Mouse (Mus musculus) intestine, embryonic 16.5 days (tissue): ENCODE measurements around the gene Csmd2. TPM values are rescaled to one million over a fixed set of nuclear protein-coding genes. Genes with fewer than 3 reads are reported as not detected.

Experiments used
- ATAC-seq: fragments of 200-750 bp; cut with Nextera tagmentation; 2 replicates; pipeline ENCODE4 v1.8.0; 2017; ENCODE audit warnings: moderate TSS enrichment, moderate library complexity
- H3K27ac ChIP-seq: fragments of 300-500 bp; sonication (generic); 2 replicates; pipeline ENCODE4 v1.5.1; 2014; ENCODE audit warnings: mild to moderate bottlenecking, low read length
- H3K27me3 ChIP-seq: fragments of 300-500 bp; sonication (generic); replicated peaks from 2 replicates; pipeline ENCODE4 v1.6.1; 2014; ENCODE audit warnings: low read length, control low read depth, mixed read lengths; ENCODE audit not compliant: control insufficient read depth, insufficient read depth
- H3K36me3 ChIP-seq: fragments of 300-500 bp; sonication (generic); 2 replicates; pipeline ENCODE4 v1.6.1; 2014; ENCODE audit warnings: low read length, control low read depth; ENCODE audit not compliant: control insufficient read depth, insufficient read depth
- H3K4me1 ChIP-seq: fragments of 300-500 bp; sonication (generic); 2 replicates; pipeline ENCODE4 v1.6.1; 2014; ENCODE audit warnings: low read length, control low read depth, mixed read lengths; ENCODE audit not compliant: control insufficient read depth, insufficient read depth
- H3K4me2 ChIP-seq: fragments of 300-500 bp; sonication (generic); 2 replicates; pipeline ENCODE4 v1.6.1; 2014; ENCODE audit warnings: low read depth, low read length, control low read depth
- H3K4me3 ChIP-seq: fragments of 300-500 bp; sonication (generic); 2 replicates; pipeline ENCODE4 v1.5.1; 2014; ENCODE audit warnings: mild to moderate bottlenecking, low read length
- H3K9ac ChIP-seq: fragments of 300-500 bp; sonication (generic); 2 replicates; pipeline ENCODE4 v1.6.1; 2014; ENCODE audit warnings: low read depth, low read length
- H3K9me3 ChIP-seq: fragments of 300-500 bp; sonication (generic); 2 replicates; pipeline ENCODE4 v1.6.1; 2016; ENCODE audit warnings: low read length, control low read depth; ENCODE audit not compliant: control insufficient read depth
- WGBS: fragments of 180-500 bp; shearing (Covaris S2); extraction: QIAGEN DNeasy Blood & Tissue Kit; methylation state at CpG from one replicate; pipeline ENCODE4 v1.1.7; 2014; 5-methylcytosine and 5-hydroxymethylcytosine counted together
- polyA plus RNA-seq: library from polyadenylated mRNA; unstranded; fragments of >200 nt; fragmentation: Nextera tagmentation; extraction: Ambion mirVana; gene quantifications from 2 replicates; pipeline ENCODE4 v1.2.1, GENCODE M21; 2015

The Csmd2 gene
- polyA plus RNA-seq, 1 experiment from 2014 or later: 0.09 TPM

- Histone ChIP-seq H3K27ac (no peak overlapping the region), H3K9me3 (no peaks in the 10 kb centered on the region), H3K27me3 (no peaks in the 10 kb centered on the region), H3K4me1 (no peaks in the 10 kb centered on the region), H3K36me3 (no peaks in the 10 kb centered on the region), H3K9ac (no peak overlapping the region), H3K4me2 (no peak overlapping the region), H3K4me3 (no peak overlapping the region)
- no peak for ATAC-seq
- WGBS: 78% methylated on average over 3 of the region's 3 CpGs
Measured at GRCm38 (mm10) chr4:128560327-128560726, 572.7 kb downstream of the Csmd2 start.

DNA sequence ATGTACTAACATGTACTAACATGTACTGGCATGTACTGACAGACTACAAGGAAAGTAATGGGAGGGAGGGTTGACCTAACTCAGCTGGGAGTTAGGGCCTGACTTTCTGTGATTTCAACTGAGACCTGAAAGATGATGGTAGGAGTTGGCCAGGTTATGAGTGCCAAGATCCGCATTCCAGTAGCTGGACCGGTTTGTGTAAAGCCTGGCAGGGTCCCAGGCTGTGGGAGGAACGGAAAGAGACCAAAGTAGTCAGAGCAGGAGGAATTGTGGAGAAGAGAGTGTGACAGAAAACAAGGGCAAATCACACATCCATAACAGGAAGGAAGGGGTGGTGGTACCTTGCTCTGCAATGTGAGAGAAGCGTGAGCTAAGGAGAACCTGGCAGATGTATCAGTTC is 588.2 kb downstream of the Csmd2 start:
- Histone ChIP-seq H3K27ac (no peak overlapping the region), H3K36me3 (peaks cover 8% of the 10 kb centered on the region; the same call in 1 of the 2 replicates), H3K9ac (no peak overlapping the region), H3K4me1 (no peaks in the 10 kb centered on the region), H3K27me3 (no peaks in the 10 kb centered on the region), H3K4me3 (no peak overlapping the region), H3K9me3 (no peaks in the 10 kb centered on the region), H3K4me2 (no peak overlapping the region)
- 73% methylated on average over 4 of the region's 4 CpGs for WGBS
- no peak for ATAC-seq

GRCm38 (mm10) chr4:128579182-128579581 is 591.5 kb downstream of the Csmd2 start:
- 53% methylated on average over 4 of the region's 4 CpGs for WGBS
- H3K4me1 ChIP-seq: no peaks in the 10 kb centered on the region
- H3K9ac ChIP-seq: no peak overlapping the region
- H3K36me3 ChIP-seq: peaks cover 26% of the 10 kb centered on the region
- ATAC-seq: no peak
- no peak overlapping the region for H3K4me3 ChIP-seq
- peaks cover 12% of the 10 kb centered on the region for H3K9me3 ChIP-seq
- H3K4me2 ChIP-seq: no peak overlapping the region
- H3K27me3 ChIP-seq: no peaks in the 10 kb centered on the region
- no peak overlapping the region for H3K27ac ChIP-seq

DNA sequence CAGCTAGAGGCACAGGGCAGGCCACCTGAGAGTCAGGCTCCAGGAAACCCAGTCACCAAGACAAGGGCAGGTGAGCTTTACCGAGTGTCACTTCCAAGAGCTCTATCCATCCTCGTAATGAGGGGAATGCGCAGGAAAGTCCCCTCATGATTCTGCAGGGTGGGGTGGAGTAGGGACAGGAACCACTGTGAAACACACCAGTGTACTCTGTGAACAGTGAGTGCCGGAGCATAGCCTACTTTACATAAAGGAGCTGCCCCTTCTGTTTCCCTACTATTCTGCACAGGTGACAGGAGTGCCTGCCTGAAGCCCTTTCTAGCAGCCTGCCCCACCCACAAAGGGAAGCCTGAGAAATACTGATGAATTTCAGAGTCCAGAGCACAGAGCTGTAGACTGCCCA is 605.6 kb downstream of the Csmd2 start:
- H3K9me3 ChIP-seq: no peaks in the 10 kb centered on the region
- H3K4me2 ChIP-seq: no peak overlapping the region
- no peak overlapping the region for H3K27ac ChIP-seq
- H3K4me3 ChIP-seq: no peak overlapping the region
- no peak overlapping the region for H3K9ac ChIP-seq
- H3K27me3 ChIP-seq: no peaks in the 10 kb centered on the region
- WGBS: 82% methylated on average over 4 of the region's 4 CpGs
- 0 out of 2 replicates have a peak, but pooled peaks cover 4% of the 10 kb centered on the region for H3K36me3 ChIP-seq
- no peak for ATAC-seq
- H3K4me1 ChIP-seq: peaks cover 3% of the 10 kb centered on the region

DNA sequence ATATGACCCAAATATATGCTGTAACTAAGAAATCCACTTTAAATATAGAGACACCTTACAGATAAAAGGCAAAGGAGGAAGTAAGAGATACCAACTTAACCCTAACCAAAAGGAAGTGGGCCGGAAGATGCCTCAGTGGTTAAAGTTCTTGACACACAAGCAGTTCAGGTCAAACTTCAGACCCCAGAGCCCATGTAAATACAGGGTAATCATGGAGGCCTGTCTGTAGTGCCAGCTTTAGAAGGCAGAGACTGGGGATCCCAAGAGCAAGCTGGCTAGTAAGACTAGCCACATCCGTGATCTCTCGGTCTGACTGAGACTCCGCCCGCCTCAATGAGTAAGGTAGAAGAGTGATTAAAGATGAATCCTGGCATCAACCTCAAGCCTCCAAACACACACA is 606.4 kb downstream of the Csmd2 start:
- H3K9ac ChIP-seq: no peak overlapping the region
- peaks cover 3% of the 10 kb centered on the region for H3K4me1 ChIP-seq
- 85% methylated on average over 5 of the region's 5 CpGs for WGBS
- H3K9me3 ChIP-seq: no peaks in the 10 kb centered on the region
- H3K36me3 ChIP-seq: 0 out of 2 replicates have a peak, but pooled peaks cover 4% of the 10 kb centered on the region
- no peaks in the 10 kb centered on the region for H3K27me3 ChIP-seq
- H3K27ac ChIP-seq: no peak overlapping the region
- no peak for ATAC-seq
- H3K4me2 ChIP-seq: no peak overlapping the region
- no peak overlapping the region for H3K4me3 ChIP-seq

GRCm38 (mm10) chr4:128597801-128598560 is 610.3 kb downstream of the Csmd2 start:
- no peak overlapping the region for H3K4me3 ChIP-seq
- WGBS: 38% methylated on average over 12 of the region's 12 CpGs
- H3K9ac ChIP-seq: no peak overlapping the region
- peaks cover 3% of the 10 kb centered on the region for H3K4me1 ChIP-seq
- H3K9me3 ChIP-seq: no peaks in the 10 kb centered on the region
- ATAC-seq: peak; percentile 85
- H3K27ac ChIP-seq: no peak overlapping the region
- H3K27me3 ChIP-seq: no peaks in the 10 kb centered on the region
- no peaks in the 10 kb centered on the region for H3K36me3 ChIP-seq
- H3K4me2 ChIP-seq: peak overlapping the region; percentile 25; the same call in 1 of the 2 replicates

DNA sequence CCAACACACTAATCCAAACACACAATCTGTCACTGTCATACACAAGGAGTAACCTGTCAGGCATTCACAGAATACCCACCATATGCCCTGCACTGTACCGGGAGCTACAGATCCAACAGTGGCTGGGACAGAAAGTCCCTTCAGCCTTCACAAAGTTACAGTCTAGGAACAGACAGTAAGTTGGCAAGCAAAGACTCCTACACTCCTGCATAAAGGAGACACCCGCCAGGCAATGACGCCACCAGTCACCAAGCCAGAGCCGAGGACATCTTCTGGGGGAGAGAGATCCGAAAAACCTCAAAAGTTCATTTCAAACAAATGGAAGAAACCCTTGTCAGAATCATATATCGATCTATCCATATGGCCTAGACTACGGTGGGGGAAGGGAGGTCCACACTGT is 618.9 kb downstream of the Csmd2 start:
- no peaks in the 10 kb centered on the region for H3K27me3 ChIP-seq
- ATAC-seq: no peak
- no peaks in the 10 kb centered on the region for H3K9me3 ChIP-seq
- 95% methylated on average over 7 of the region's 7 CpGs for WGBS
- no peak overlapping the region for H3K27ac ChIP-seq
- H3K4me2 ChIP-seq: no peak overlapping the region
- 0 out of 2 replicates have a peak, but pooled peaks cover 3% of the 10 kb centered on the region for H3K36me3 ChIP-seq
- H3K4me3 ChIP-seq: no peak overlapping the region
- peaks cover 14% of the 10 kb centered on the region for H3K4me1 ChIP-seq
- no peak overlapping the region for H3K9ac ChIP-seq

- no peak overlapping the region for H3K4me3 ChIP-seq
Measured at GRCm38 (mm10) chr4:128607661-128608060, 620.0 kb downstream of the Csmd2 start.

GRCm38 (mm10) chr4:128609276-128609924 is 621.7 kb downstream of the Csmd2 start:
- ATAC-seq: peak; percentile 60

More at GRCm38 (mm10) chr4:128607661-128608060, 620.0 kb downstream of the Csmd2 start:
- peaks cover 14% of the 10 kb centered on the region for H3K4me1 ChIP-seq
- H3K27me3 ChIP-seq: no peaks in the 10 kb centered on the region
- no peak for ATAC-seq
- no peak overlapping the region for H3K27ac ChIP-seq
- 70% methylated on average over 11 of the region's 11 CpGs for WGBS
- H3K4me2 ChIP-seq: no peak overlapping the region
- H3K36me3 ChIP-seq: 0 out of 2 replicates have a peak, but pooled peaks cover 3% of the 10 kb centered on the region
- H3K9me3 ChIP-seq: no peaks in the 10 kb centered on the region
- H3K9ac ChIP-seq: no peak overlapping the region

More at GRCm38 (mm10) chr4:128609276-128609924, 621.7 kb downstream of the Csmd2 start:
- Histone ChIP-seq H3K9ac (peak overlapping the region; percentile 70), H3K4me3 (peak overlapping the region; percentile 62), H3K36me3 (no peaks in the 10 kb centered on the region), H3K27ac (no peak overlapping the region), H3K4me2 (peak overlapping the region; percentile 78), H3K9me3 (no peaks in the 10 kb centered on the region), H3K27me3 (no peaks in the 10 kb centered on the region), H3K4me1 (peaks cover 14% of the 10 kb centered on the region)
- WGBS: 5% methylated on average over 23 of the region's 27 CpGs
